In the genomic region with DNA sequence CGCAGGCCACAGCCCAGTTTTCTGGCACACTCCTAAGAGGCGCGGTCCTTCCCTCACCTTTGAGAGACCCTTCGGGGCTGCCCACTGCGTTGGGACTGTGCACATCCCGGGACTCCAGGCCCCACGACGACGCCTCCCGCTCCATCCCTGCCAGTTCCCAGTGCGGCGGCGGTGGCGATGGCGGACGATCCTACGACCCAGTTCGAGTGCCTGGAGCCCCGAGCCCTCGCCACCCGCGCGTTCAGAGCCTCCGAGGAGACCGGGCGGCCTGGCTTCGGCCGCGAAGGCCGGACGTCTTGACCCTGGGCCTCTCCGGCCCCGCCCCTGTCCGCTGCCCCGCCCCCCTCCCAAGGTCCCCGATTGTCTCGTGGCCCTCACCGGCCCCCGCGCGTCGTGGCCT, we compare ENCODE assay signal across 8 mouse cellular contexts. TPM values are rescaled to one million over a fixed set of nuclear protein-coding genes. Genes with fewer than 3 reads are reported as not detected.
DNase-seq lines count a peak whose midpoint lies in the region; ATAC-seq and TF ChIP-seq lines count a peak whose summit lies in the region.

No protein-coding gene starts in this region.

- peak overlapping the region; percentile 95 for H3K4me3 ChIP-seq in G1E (ENCODE audit: low read depth, low read length)
- peak overlapping the region; percentile 89 for H3K4me3 ChIP-seq in embryonic facial prominence, embryonic 12.5 days
- peak overlapping the region; percentile 92 for H3K4me3 ChIP-seq in intestine, embryonic 16.5 days (ENCODE audit: low read length)
- H3K4me3 ChIP-seq in lung, embryonic 16.5 days (ENCODE audit: low read length) = peak overlapping the region; percentile 90

- no peak for TF ChIP-seq CTCF in G1E (IDR thresholded peaks at IDR 0.05; ENCODE audit: low read depth, low read length)

- peaks cover 42% of the 10 kb centered on the region for H3K4me1 ChIP-seq in G1E (ENCODE audit: insufficient read depth, low read depth, low read length)
- H3K4me1 ChIP-seq in embryonic facial prominence, embryonic 12.5 days = peaks cover 12% of the 10 kb centered on the region
- H3K4me1 ChIP-seq in intestine, embryonic 16.5 days (ENCODE audit: control insufficient read depth, insufficient read depth, low read length) = peaks cover 25% of the 10 kb centered on the region
- H3K4me1 ChIP-seq in lung, embryonic 16.5 days (replicated peaks; ENCODE audit: control insufficient read depth, insufficient read depth, low read length) = peaks cover 14% of the 10 kb centered on the region

- H3K27me3 ChIP-seq in G1E (ENCODE audit: insufficient read depth, low read length) = peaks cover 8% of the 10 kb centered on the region; the same call in 1 of the 2 replicates
- H3K27me3 ChIP-seq in embryonic facial prominence, embryonic 12.5 days = no peaks in the 10 kb centered on the region
- H3K27me3 ChIP-seq in intestine, embryonic 16.5 days (replicated peaks; ENCODE audit: control insufficient read depth, insufficient read depth, low read length) = no peaks in the 10 kb centered on the region
- H3K27me3 ChIP-seq in lung, embryonic 16.5 days (ENCODE audit: control insufficient read depth, insufficient read depth, low read depth, low read length) = no peaks in the 10 kb centered on the region

- peak overlapping the region; percentile 90 for H3K27ac ChIP-seq in embryonic facial prominence, embryonic 12.5 days
- peak overlapping the region; percentile 97 for H3K27ac ChIP-seq in intestine, embryonic 16.5 days (ENCODE audit: low read length)
- peak overlapping the region; percentile 97 for H3K27ac ChIP-seq in lung, embryonic 16.5 days (ENCODE audit: low read length)

- peak; percentile 74 for DNase-seq in kidney, adult 11 months
- no peak for DNase-seq in kidney, postnatal 4 days
- no peak for DNase-seq in G1E (ENCODE audit: low spot score)
- DNase-seq in right cerebral cortex, postnatal 10 days (ENCODE audit: low spot score in 2 of 2) = peak; percentile 50 to 57
- no peak for DNase-seq in left cerebral cortex, adult 9 months (ENCODE audit: low spot score in 2 of 2)

- ATAC-seq in G1E (ENCODE audit: extremely low read depth, insufficient number of reproducible peaks, low FRiP score, poor library complexity, severe bottlenecking) = no peak
- peak; percentile 29 for ATAC-seq in embryonic facial prominence, embryonic 12.5 days (ENCODE audit: insufficient number of reproducible peaks, insufficient read depth, low FRiP score, low TSS enrichment)
- ATAC-seq in intestine, embryonic 16.5 days = peak; percentile 47
- peak; percentile 57 for ATAC-seq in lung, embryonic 16.5 days (ENCODE audit: low read depth)

- peak overlapping the region; percentile 93 for H3K9ac ChIP-seq in embryonic facial prominence, embryonic 12.5 days
- peak overlapping the region; percentile 97 for H3K9ac ChIP-seq in intestine, embryonic 16.5 days (ENCODE audit: low read depth, low read length)
- H3K9ac ChIP-seq in lung, embryonic 16.5 days (ENCODE audit: low read length) = peak overlapping the region; percentile 91

- peak overlapping the region; percentile 67 for H3K4me2 ChIP-seq in embryonic facial prominence, embryonic 12.5 days (replicated peaks)
- H3K4me2 ChIP-seq in intestine, embryonic 16.5 days (ENCODE audit: low read depth, low read length) = peak overlapping the region; percentile 84
- peak overlapping the region; percentile 89 for H3K4me2 ChIP-seq in lung, embryonic 16.5 days (ENCODE audit: low read depth, low read length)

- no peaks in the 10 kb centered on the region for H3K9me3 ChIP-seq in G1E (replicated peaks)
- H3K9me3 ChIP-seq in embryonic facial prominence, embryonic 12.5 days = no peaks in the 10 kb centered on the region
- no peaks in the 10 kb centered on the region for H3K9me3 ChIP-seq in intestine, embryonic 16.5 days (ENCODE audit: control insufficient read depth, low read length)
- no peaks in the 10 kb centered on the region for H3K9me3 ChIP-seq in lung, embryonic 16.5 days (ENCODE audit: control insufficient read depth, low read length)

- H3K36me3 ChIP-seq in G1E (replicated peaks) = peaks cover 27% of the 10 kb centered on the region
- peaks cover 30% of the 10 kb centered on the region for H3K36me3 ChIP-seq in embryonic facial prominence, embryonic 12.5 days
- peaks cover 12% of the 10 kb centered on the region for H3K36me3 ChIP-seq in intestine, embryonic 16.5 days (ENCODE audit: control insufficient read depth, insufficient read depth, low read length)
- peaks cover 22% of the 10 kb centered on the region for H3K36me3 ChIP-seq in lung, embryonic 16.5 days (ENCODE audit: control insufficient read depth, insufficient read depth, low read length)

- 0% methylated on average over 31 of the region's 42 CpGs for WGBS in embryonic facial prominence, embryonic 12.5 days
- WGBS in intestine, embryonic 16.5 days = under 1% methylated on average over 42 of the region's 42 CpGs
- 1% methylated on average over 31 of the region's 42 CpGs for WGBS in lung, embryonic 16.5 days

RNA-seq across cellular contexts. Expression of gene Zfp768, which starts 0.3 kb away (rescaled TPM):
- total RNA-seq in G1E (2014; fragmentation: Nextera tagmentation) (8.4 and 12.3 TPM in 2 replicates), G1E (2017) (10.9 and 12.3 TPM in 2 replicates)
- 32.3 and 33.6 TPM in 2 replicates for polyA plus RNA-seq in G1E (2012)
- 22.3 and 22.5 TPM in 2 replicates for polyA plus RNA-seq in embryonic facial prominence, embryonic 12.5 days (2016; fragmentation: Nextera tagmentation; extraction: Ambion mirVana)
- polyA plus RNA-seq in intestine, embryonic 16.5 days (2015; fragmentation: Nextera tagmentation; extraction: Ambion mirVana) = 21.9 and 23.4 TPM in 2 replicates
- 15.1 and 17.6 TPM in 2 replicates for polyA plus RNA-seq in lung, embryonic 16.5 days (2015; fragmentation: Nextera tagmentation; extraction: Ambion mirVana)

RNA-seq across cellular contexts. Expression of gene Zfp747, which starts 30.8 kb away (rescaled TPM):
- 7.8 and 9.3 TPM in 2 replicates for total RNA-seq in G1E (2014; fragmentation: Nextera tagmentation)
- 12.9 and 14.2 TPM in 2 replicates for total RNA-seq in G1E (2017)
- polyA plus RNA-seq in G1E (2012) = 5.5 and 6.2 TPM in 2 replicates
- polyA plus RNA-seq in embryonic facial prominence, embryonic 12.5 days (2016; fragmentation: Nextera tagmentation; extraction: Ambion mirVana) = 9.3 and 10.5 TPM in 2 replicates
- polyA plus RNA-seq in intestine, embryonic 16.5 days (2015; fragmentation: Nextera tagmentation; extraction: Ambion mirVana) = 11.7 and 13.6 TPM in 2 replicates
- polyA plus RNA-seq in lung, embryonic 16.5 days (2015; fragmentation: Nextera tagmentation; extraction: Ambion mirVana) = 8.4 and 9.9 TPM in 2 replicates

RNA-seq across cellular contexts. Expression of gene 9130019O22Rik, which starts 41.9 kb away (rescaled TPM):
- total RNA-seq in G1E (2014; fragmentation: Nextera tagmentation) (4.5 and 5.0 TPM in 2 replicates), G1E (2017) (10.2 and 11.2 TPM in 2 replicates)
- 1.2 TPM in 2 replicates for polyA plus RNA-seq in G1E (2012)
- polyA plus RNA-seq in embryonic facial prominence, embryonic 12.5 days (2016; fragmentation: Nextera tagmentation; extraction: Ambion mirVana) = 6.0 and 6.9 TPM in 2 replicates
- 6.9 and 7.2 TPM in 2 replicates for polyA plus RNA-seq in intestine, embryonic 16.5 days (2015; fragmentation: Nextera tagmentation; extraction: Ambion mirVana)
- polyA plus RNA-seq in lung, embryonic 16.5 days (2015; fragmentation: Nextera tagmentation; extraction: Ambion mirVana) = 7.3 and 8.0 TPM in 2 replicates

RNA-seq across cellular contexts. Expression of gene E430018J23Rik, which starts 48.3 kb away (rescaled TPM):
- total RNA-seq in G1E (2014; fragmentation: Nextera tagmentation) = 2.2 and 4.2 TPM in 2 replicates
- 7.2 and 7.7 TPM in 2 replicates for total RNA-seq in G1E (2017)
- 6.6 and 7.3 TPM in 2 replicates for polyA plus RNA-seq in G1E (2012)
- polyA plus RNA-seq in embryonic facial prominence, embryonic 12.5 days (2016; fragmentation: Nextera tagmentation; extraction: Ambion mirVana) = 6.9 and 7.8 TPM in 2 replicates
- 8.2 and 10.2 TPM in 2 replicates for polyA plus RNA-seq in intestine, embryonic 16.5 days (2015; fragmentation: Nextera tagmentation; extraction: Ambion mirVana)
- polyA plus RNA-seq in lung, embryonic 16.5 days (2015; fragmentation: Nextera tagmentation; extraction: Ambion mirVana) = 5.7 and 6.6 TPM in 2 replicates

RNA-seq across cellular contexts. Expression of gene Itgal, which starts 49.0 kb away (rescaled TPM):
- total RNA-seq in G1E (2014; fragmentation: Nextera tagmentation) (3.7 and 5.1 TPM in 2 replicates), G1E (2017) (3.1 and 4.1 TPM in 2 replicates)
- 1.7 and 2.2 TPM in 2 replicates for polyA plus RNA-seq in G1E (2012)
- 0.88 and 0.91 TPM in 2 replicates for polyA plus RNA-seq in embryonic facial prominence, embryonic 12.5 days (2016; fragmentation: Nextera tagmentation; extraction: Ambion mirVana)
- polyA plus RNA-seq in intestine, embryonic 16.5 days (2015; fragmentation: Nextera tagmentation; extraction: Ambion mirVana) = 2.4 and 2.8 TPM in 2 replicates
- 2.1 and 3.1 TPM in 2 replicates for polyA plus RNA-seq in lung, embryonic 16.5 days (2015; fragmentation: Nextera tagmentation; extraction: Ambion mirVana)

Comparison
In these comparisons a context has a peak if more than half of its experiments do, and no peak if none do; other contexts are left out.
1. DNase-seq: peak in kidney, adult 11 months (single experiment) and right cerebral cortex, postnatal 10 days (2 of 2); none in kidney, postnatal 4 days (0 of 2), G1E (single experiment) and left cerebral cortex, adult 9 months (0 of 2).
2. Peak in every context shown above with its lines, with median percentiles within 50 percentile points of each other: H3K4me3 ChIP-seq, H3K27ac ChIP-seq, H3K4me2 ChIP-seq and H3K9ac ChIP-seq.